Mouse (Mus musculus): ENCODE measurements around the gene Copb1. TPM values are rescaled to one million over a fixed set of nuclear protein-coding genes. Genes with fewer than 3 reads are reported as not detected.
A peak's percentile ranks its signal among the peaks of the same experiment; 100 is the strongest.
"Not testable (repeated sequence)": the region's sequence is repeated elsewhere in the genome, so short reads cannot be mapped to it uniquely, and the experiment has no call there.

Copb1 gene
- polyA plus RNA-seq, 1 experiment from 2014 or later = 156 TPM

- H3K4me1 ChIP-seq (ENCODE audit: control insufficient read depth, insufficient read depth, low read length) = no peaks in the 10 kb centered on the region
- 89% methylated on average over 1 of the region's 1 CpGs for WGBS
- no peak for DNase-seq (ENCODE audit: low spot score)
These were observed 44.7 kb downstream of the Copb1 start for GRCm38 (mm10) chr7:114209841-114210240.

DNA sequence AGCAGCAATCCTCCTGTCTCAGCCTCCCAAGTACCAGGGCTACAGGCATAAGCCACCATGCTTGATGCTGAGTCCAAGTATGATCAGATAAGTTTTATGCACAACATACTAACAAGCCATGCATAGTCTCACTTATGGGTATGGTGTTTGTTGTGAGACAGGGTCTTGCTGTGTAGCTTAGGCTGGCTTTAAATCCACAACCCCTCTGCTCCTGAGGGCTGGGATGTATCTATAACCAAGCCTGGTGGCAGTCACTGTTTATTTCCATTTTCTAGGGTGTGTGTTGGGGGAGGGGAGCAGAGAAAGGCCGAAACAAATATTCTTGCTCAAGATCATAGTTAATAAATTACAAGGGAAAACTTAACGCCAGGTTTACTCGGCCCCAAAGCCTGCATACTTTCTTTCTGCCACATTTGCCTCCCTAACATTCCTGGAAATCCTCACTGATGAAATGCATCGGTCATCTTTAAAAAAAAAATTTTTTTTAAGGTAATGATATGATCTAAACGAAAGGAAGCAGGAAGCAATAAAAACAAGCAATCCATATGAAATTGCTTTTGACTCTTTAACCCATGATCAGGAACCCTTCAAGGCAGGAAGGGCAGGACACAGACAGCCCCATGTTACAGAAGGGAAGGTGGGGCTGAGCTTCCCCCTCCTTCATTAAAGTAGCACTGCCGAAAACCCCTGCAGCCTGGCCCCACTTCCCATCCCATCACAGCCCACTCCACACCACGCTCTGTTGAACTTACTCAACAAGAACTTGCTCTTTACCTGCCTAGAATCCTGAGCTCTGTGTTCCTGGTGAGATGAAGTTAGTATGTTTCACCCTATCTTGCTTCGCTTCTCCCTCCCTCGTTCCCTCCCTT, 50.8 kb downstream of the Copb1 start:
- H3K27ac ChIP-seq (replicated peaks; ENCODE audit: low read depth, low read length) = no peak overlapping the region
- no peaks in the 10 kb centered on the region for H3K36me3 ChIP-seq (ENCODE audit: control insufficient read depth, insufficient read depth, low read length)
- no peaks in the 10 kb centered on the region for H3K27me3 ChIP-seq (replicated peaks; ENCODE audit: control insufficient read depth, insufficient read depth, low read length)
- no peak overlapping the region for H3K9ac ChIP-seq (ENCODE audit: low read depth, low read length)
- no peak for DNase-seq (ENCODE audit: low spot score)
- H3K4me3 ChIP-seq (ENCODE audit: low read depth, low read length) = no peak overlapping the region
- no peak overlapping the region for H3K4me2 ChIP-seq (ENCODE audit: low read depth, low read length)
- WGBS = 55% methylated on average over 9 of the region's 9 CpGs
- ATAC-seq (ENCODE audit: low read depth) = no peak
- H3K4me1 ChIP-seq (ENCODE audit: control insufficient read depth, insufficient read depth, low read length) = no peaks in the 10 kb centered on the region
- no peaks in the 10 kb centered on the region for H3K9me3 ChIP-seq (ENCODE audit: control insufficient read depth, low read length)

More at GRCm38 (mm10) chr7:114209841-114210240, 44.7 kb downstream of the Copb1 start:
- H3K27ac ChIP-seq (replicated peaks; ENCODE audit: low read depth, low read length) = no peak overlapping the region
- H3K36me3 ChIP-seq (ENCODE audit: control insufficient read depth, insufficient read depth, low read length) = peaks cover 31% of the 10 kb centered on the region
- H3K9me3 ChIP-seq (ENCODE audit: control insufficient read depth, low read length) = no peaks in the 10 kb centered on the region
- H3K4me2 ChIP-seq (ENCODE audit: low read depth, low read length) = no peak overlapping the region
- no peak overlapping the region for H3K4me3 ChIP-seq (ENCODE audit: low read depth, low read length)
- no peak for ATAC-seq (ENCODE audit: low read depth)
- H3K27me3 ChIP-seq (replicated peaks; ENCODE audit: control insufficient read depth, insufficient read depth, low read length) = no peaks in the 10 kb centered on the region
- no peak overlapping the region for H3K9ac ChIP-seq (ENCODE audit: low read depth, low read length)

DNA sequence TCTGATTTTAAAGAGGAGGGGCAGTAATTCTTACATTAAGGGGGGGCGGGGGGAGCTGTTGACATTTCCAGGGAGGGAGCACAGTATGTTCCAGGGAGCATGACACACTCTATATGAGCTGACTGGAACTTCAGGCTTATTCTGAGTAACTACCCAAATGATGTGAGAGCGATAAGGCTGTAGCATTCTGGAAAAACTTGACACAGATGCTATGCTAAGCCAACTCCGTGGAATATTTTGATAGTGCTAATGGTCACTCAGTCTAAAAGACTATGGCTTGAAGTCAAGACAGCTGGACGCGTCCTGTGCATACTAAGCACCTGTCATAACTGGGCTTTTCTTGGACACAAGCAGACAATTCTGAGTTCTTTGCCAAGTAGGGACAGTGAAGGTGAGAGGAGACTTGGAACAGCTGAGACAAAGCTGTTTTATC, 51.5 kb downstream of the Copb1 start:
- ATAC-seq (ENCODE audit: low read depth) (no peak), DNase-seq (ENCODE audit: low spot score) (peak; percentile 45)
- 71% methylated on average over 5 of the region's 5 CpGs for WGBS
- no peak overlapping the region for H3K9ac ChIP-seq (ENCODE audit: low read depth, low read length)
- no peak overlapping the region for H3K4me3 ChIP-seq (ENCODE audit: low read depth, low read length)
- no peaks in the 10 kb centered on the region for H3K9me3 ChIP-seq (ENCODE audit: control insufficient read depth, low read length)
- no peak overlapping the region for H3K27ac ChIP-seq (replicated peaks; ENCODE audit: low read depth, low read length)
- no peak overlapping the region for H3K4me2 ChIP-seq (ENCODE audit: low read depth, low read length)
- H3K27me3 ChIP-seq (replicated peaks; ENCODE audit: control insufficient read depth, insufficient read depth, low read length) = no peaks in the 10 kb centered on the region
- no peaks in the 10 kb centered on the region for H3K36me3 ChIP-seq (ENCODE audit: control insufficient read depth, insufficient read depth, low read length)
- no peaks in the 10 kb centered on the region for H3K4me1 ChIP-seq (ENCODE audit: control insufficient read depth, insufficient read depth, low read length)

DNA sequence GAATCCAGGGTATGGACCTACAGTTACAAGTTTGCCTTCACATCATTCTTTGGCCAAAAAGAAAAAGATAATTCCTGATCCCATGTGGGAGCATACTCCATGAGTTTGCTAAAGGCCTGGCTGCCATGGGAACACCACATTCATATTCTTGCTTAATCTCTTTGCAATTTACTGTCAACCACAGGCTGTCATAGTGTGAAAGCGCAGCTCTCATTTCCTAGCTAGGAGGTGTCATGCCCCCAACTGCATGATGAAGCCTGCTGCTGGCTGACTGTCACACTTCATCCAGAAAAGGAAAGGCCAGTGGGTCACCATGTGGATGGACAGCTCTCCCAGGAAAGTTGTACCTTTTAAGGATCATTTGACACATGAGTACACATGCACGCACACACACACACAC, 53.9 kb downstream of the Copb1 start:
- Histone ChIP-seq H3K4me1 (ENCODE audit: control insufficient read depth, insufficient read depth, low read length) (no peaks in the 10 kb centered on the region), H3K27me3 (replicated peaks; ENCODE audit: control insufficient read depth, insufficient read depth, low read length) (no peaks in the 10 kb centered on the region), H3K9me3 (ENCODE audit: control insufficient read depth, low read length) (no peaks in the 10 kb centered on the region), H3K4me3 (ENCODE audit: low read depth, low read length) (no peak overlapping the region), H3K36me3 (ENCODE audit: control insufficient read depth, insufficient read depth, low read length) (no peaks in the 10 kb centered on the region), H3K4me2 (ENCODE audit: low read depth, low read length) (no peak overlapping the region), H3K9ac (ENCODE audit: low read depth, low read length) (no peak overlapping the region), H3K27ac (replicated peaks; ENCODE audit: low read depth, low read length) (no peak overlapping the region)
- ATAC-seq (ENCODE audit: low read depth) (no peak), DNase-seq (ENCODE audit: low spot score) (no peak)
- WGBS = 77% methylated on average over 2 of the region's 2 CpGs

DNA sequence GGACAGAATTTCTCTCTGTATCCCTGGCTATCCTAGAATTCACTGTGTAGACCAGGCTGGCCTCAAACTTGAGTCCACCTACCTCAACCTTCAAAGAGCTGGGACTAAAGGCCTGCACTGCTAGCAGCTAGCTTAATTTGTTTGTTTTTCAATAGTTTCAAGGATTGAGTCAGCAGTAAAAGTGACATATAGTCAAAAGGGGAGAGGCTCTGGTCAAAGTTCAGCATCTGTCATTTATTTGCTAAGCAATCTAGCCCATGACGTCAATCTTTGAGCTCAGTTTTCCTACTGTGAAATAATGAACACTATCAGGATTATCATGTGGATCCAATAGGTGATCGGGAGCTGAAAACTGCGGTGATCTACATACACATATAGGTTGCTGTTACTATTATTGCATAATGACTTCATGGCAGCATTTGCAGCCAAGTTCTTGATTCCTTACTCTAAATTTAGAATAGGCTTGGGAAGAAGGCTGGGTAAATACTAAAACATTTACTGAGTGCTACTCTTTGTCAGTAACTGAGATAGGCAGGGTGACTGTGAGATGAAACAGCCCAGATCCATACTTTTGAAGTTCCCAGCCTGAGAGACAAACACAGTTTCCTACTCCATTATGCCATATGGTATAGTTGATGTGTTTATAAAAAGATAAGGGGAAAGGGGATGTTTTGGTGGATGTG, 54.9 kb downstream of the Copb1 start:
- DNase-seq (ENCODE audit: low spot score) (no peak), ATAC-seq (ENCODE audit: low read depth) (no peak)
- WGBS = 54% methylated on average over 3 of the region's 3 CpGs
- Histone ChIP-seq H3K4me3 (ENCODE audit: low read depth, low read length) (no peak overlapping the region), H3K27ac (replicated peaks; ENCODE audit: low read depth, low read length) (no peak overlapping the region), H3K4me2 (ENCODE audit: low read depth, low read length) (no peak overlapping the region), H3K4me1 (ENCODE audit: control insufficient read depth, insufficient read depth, low read length) (no peaks in the 10 kb centered on the region), H3K9ac (ENCODE audit: low read depth, low read length) (no peak overlapping the region), H3K27me3 (replicated peaks; ENCODE audit: control insufficient read depth, insufficient read depth, low read length) (no peaks in the 10 kb centered on the region), H3K9me3 (ENCODE audit: control insufficient read depth, low read length) (no peaks in the 10 kb centered on the region), H3K36me3 (ENCODE audit: control insufficient read depth, insufficient read depth, low read length) (no peaks in the 10 kb centered on the region)

DNA sequence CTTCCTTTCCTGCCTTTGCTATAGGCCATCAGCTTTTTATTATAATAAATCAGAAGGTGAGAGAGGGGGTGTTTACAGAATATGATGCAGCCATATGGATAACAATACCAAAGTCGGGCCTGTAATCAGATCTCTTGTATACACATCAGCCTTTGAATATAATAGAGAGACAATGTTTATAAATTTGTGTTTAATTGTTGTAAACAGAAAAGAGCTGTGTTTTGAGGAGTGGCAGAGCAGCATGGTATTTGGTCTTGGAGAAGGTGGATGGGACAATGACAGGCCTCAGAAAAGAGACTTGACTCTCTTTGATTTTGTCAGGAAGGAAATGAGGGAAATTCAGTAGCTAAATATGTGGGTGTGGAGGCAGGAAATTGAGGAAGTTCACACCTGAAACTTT, 56.3 kb downstream of the Copb1 start:
- H3K4me3 ChIP-seq (ENCODE audit: low read depth, low read length) = no peak overlapping the region
- no peak overlapping the region for H3K4me2 ChIP-seq (ENCODE audit: low read depth, low read length)
- no peak overlapping the region for H3K9ac ChIP-seq (ENCODE audit: low read depth, low read length)
- H3K27me3 ChIP-seq (replicated peaks; ENCODE audit: control insufficient read depth, insufficient read depth, low read length) = no peaks in the 10 kb centered on the region
- H3K9me3 ChIP-seq (ENCODE audit: control insufficient read depth, low read length) = no peaks in the 10 kb centered on the region
- H3K36me3 ChIP-seq (ENCODE audit: control insufficient read depth, insufficient read depth, low read length) = no peaks in the 10 kb centered on the region
- DNase-seq (ENCODE audit: low spot score) (no peak), ATAC-seq (ENCODE audit: low read depth) (no peak)
- 74% methylated on average over 1 of the region's 1 CpGs for WGBS
- no peaks in the 10 kb centered on the region for H3K4me1 ChIP-seq (ENCODE audit: control insufficient read depth, insufficient read depth, low read length)
- no peak overlapping the region for H3K27ac ChIP-seq (replicated peaks; ENCODE audit: low read depth, low read length)

DNA sequence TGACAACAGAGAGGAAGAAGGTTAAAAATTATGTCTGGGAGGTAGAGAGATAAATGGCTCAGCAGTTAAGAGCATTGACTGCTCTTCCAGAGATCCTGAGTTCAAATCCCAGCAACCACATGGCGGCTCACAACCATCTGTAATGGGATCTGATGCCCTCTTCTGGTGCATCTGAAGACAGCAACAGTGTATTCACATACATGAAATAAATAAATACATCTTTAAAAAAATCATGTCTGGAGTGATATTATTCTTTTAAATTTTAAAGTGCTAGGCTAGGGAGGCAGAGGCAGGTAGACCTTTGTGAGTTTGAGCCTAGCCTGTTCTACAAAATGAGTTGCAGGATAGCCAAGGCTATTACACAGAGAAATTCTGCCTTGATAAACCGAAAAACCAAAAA, 57.9 kb downstream of the Copb1 start:
- WGBS = 79% methylated on average over 2 of the region's 2 CpGs
- DNase-seq (ENCODE audit: low spot score); H3K27me3 ChIP-seq (replicated peaks; ENCODE audit: control insufficient read depth, insufficient read depth, low read length): not testable (repeated sequence)

DNA sequence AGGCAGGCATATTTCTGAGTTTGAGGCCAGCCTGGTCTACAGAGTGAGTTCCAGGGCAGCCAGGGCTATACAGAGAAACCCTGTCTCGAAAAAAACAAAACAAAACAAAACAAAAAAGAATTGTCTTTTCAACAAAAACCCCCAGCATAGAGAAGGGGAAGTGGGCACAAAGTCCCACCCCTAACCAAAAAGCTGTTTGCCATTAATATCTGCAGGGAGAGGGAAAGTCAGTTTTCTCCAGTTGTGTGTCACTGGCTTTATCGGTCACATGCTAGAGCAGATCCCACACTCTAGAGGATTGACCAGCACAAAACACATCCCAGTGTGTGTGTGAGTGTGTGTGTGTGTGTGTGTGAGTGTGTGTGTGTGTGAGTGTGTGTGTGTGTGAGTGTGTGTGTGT, 59.7 kb downstream of the Copb1 start:
- not testable (repeated sequence) for H3K9me3 ChIP-seq (ENCODE audit: control insufficient read depth, low read length); ATAC-seq (ENCODE audit: low read depth); H3K9ac ChIP-seq (ENCODE audit: low read depth, low read length); H3K4me1 ChIP-seq (ENCODE audit: control insufficient read depth, insufficient read depth, low read length); H3K4me2 ChIP-seq (ENCODE audit: low read depth, low read length); H3K27ac ChIP-seq (replicated peaks; ENCODE audit: low read depth, low read length); H3K27me3 ChIP-seq (replicated peaks; ENCODE audit: control insufficient read depth, insufficient read depth, low read length); DNase-seq (ENCODE audit: low spot score); H3K36me3 ChIP-seq (ENCODE audit: control insufficient read depth, insufficient read depth, low read length); H3K4me3 ChIP-seq (ENCODE audit: low read depth, low read length)
- 72% methylated on average over 2 of the region's 2 CpGs for WGBS

More for the DNA sequence above, 57.9 kb downstream of the Copb1 start:
- H3K9me3 ChIP-seq (ENCODE audit: control insufficient read depth, low read length); H3K27ac ChIP-seq (replicated peaks; ENCODE audit: low read depth, low read length); H3K36me3 ChIP-seq (ENCODE audit: control insufficient read depth, insufficient read depth, low read length); H3K9ac ChIP-seq (ENCODE audit: low read depth, low read length); ATAC-seq (ENCODE audit: low read depth); H3K4me3 ChIP-seq (ENCODE audit: low read depth, low read length); H3K4me1 ChIP-seq (ENCODE audit: control insufficient read depth, insufficient read depth, low read length); H3K4me2 ChIP-seq (ENCODE audit: low read depth, low read length): not testable (repeated sequence)

Data from embryonic facial prominence, embryonic 14.5 days (tissue).